Mouse (Mus musculus): Measurements from ENCODE around the gene Vmn2r39. TPM values are rescaled to one million over a fixed set of nuclear protein-coding genes. Genes with fewer than 3 reads are reported as not detected.
"Not testable (repeated sequence)": the region's sequence is repeated elsewhere in the genome, so short reads cannot be mapped to it uniquely, and the experiment has no call there.

The Vmn2r39 gene
- polyA plus RNA-seq (2012; ENCODE audit: insufficient read depth, insufficient read length, missing spikeins), result not detected in 2 replicates

- H3K4me1 ChIP-seq (ENCODE audit: control insufficient read depth, insufficient read depth, low read length); H3K27ac ChIP-seq (ENCODE audit: insufficient read depth, low read depth, low read length); H3K4me3 ChIP-seq (ENCODE audit: insufficient read depth, low read length): not testable (repeated sequence)
Measured at GRCm38 (mm10) chr7:9030698-9031097, at the start of gene Vmn2r39. Vmn2r39 (minus strand) TSS chr7:9030798.

- H3K4me1 ChIP-seq (ENCODE audit: control insufficient read depth, insufficient read depth, low read length); H3K4me3 ChIP-seq (ENCODE audit: insufficient read depth, low read length); H3K27ac ChIP-seq (ENCODE audit: insufficient read depth, low read depth, low read length): not testable (repeated sequence)
Measured at GRCm38 (mm10) chr7:9065353-9065752, 34.8 kb upstream of the Vmn2r39 start.

Other genes starting within 250 kb of the Vmn2r39 start
- 0.44 TPM in 1 of 2 replicates, not detected in the other for gene Vmn2r40, start 99.4 kb downstream of the Vmn2r39 start, polyA plus RNA-seq (2012; ENCODE audit: insufficient read depth, insufficient read length, missing spikeins)
- gene Vmn2r38, start 67.1 kb upstream of the Vmn2r39 start, polyA plus RNA-seq (2012; ENCODE audit: insufficient read depth, insufficient read length, missing spikeins), result not detected in 2 replicates
- gene Vmn2r37, start 192.9 kb upstream of the Vmn2r39 start, polyA plus RNA-seq (2012; ENCODE audit: insufficient read depth, insufficient read length, missing spikeins), result not detected in 2 replicates